Mouse (Mus musculus) bone marrow macrophage, adult 2 months (primary cell): Measurements from ENCODE around the gene Brd4.

Experiments used
- CTCF ChIP-seq: IDR thresholded peaks from 2 replicates; pipeline ENCODE4 v1.5.1; 2012; ENCODE audit warnings: low read depth, mild to moderate bottlenecking, low read length, moderate library complexity
- POLR2A ChIP-seq: IDR thresholded peaks from 2 replicates; pipeline ENCODE4 v1.6.1; 2012; ENCODE audit warnings: mild to moderate bottlenecking, low read depth, low read length, borderline replicate concordance

DNA sequence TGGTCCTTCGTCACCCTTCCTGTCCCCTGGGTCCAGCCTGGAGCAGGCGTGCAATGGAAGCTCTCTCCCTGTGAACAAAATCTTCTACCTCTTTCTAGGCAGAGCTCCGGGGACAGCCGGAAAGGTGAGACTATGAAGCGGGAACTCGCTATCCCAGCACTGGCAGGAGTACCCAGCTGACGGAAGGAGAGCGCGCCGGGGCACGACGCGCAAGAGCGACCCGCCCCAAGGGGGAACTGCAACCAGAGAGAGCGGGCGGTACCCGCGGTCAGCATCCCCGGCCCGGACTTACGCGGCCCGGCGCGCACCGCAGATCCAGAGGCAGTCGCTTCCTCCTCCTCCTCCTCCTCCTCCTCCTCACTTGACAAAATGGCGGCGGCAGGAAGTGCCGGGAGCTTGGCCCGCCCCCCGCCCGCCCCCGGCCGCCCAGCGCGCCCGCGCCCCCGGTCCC lies 726 bp downstream of the Brd4 start:
- TF ChIP-seq POLR2A = no peak
- TF ChIP-seq CTCF = no peak
